Mouse (Mus musculus) lung, postnatal 0 days (tissue): ENCODE measurements at regions not wholly inside any gene's neighbourhood (a gene's known extent, or its start where the extent isn't known, plus 50 kb on each side); places are given as distances from the start of the nearest gene placed in this dataset.
A peak's percentile ranks its signal among the peaks of the same experiment; 100 is the strongest.

Experiments
- CTCF ChIP-seq: IDR thresholded peaks from 2 replicates; pipeline ENCODE4 v1.5.1; 2016; ENCODE audit warnings: antibody characterized with exemption, mild to moderate bottlenecking
- EP300 ChIP-seq: IDR thresholded peaks from 2 replicates; pipeline ENCODE4 v1.6.1; 2016; ENCODE audit warnings: antibody characterized with exemption, mild to moderate bottlenecking, control low read depth

- no peak for TF ChIP-seq CTCF
- TF ChIP-seq EP300: peak; percentile 54
Observed at GRCm38 (mm10) chr3:148640680-148641101, 349.7 kb downstream of the Adgrl2 start.
